Mouse (Mus musculus) lung, adult 2 months (tissue): Measurements from ENCODE around the gene Psip1.

Source experiments
- CTCF ChIP-seq: fragments of 200-500 bp; IDR thresholded peaks from 2 replicates; pipeline ENCODE4 v1.5.1; 2011; ENCODE audit warnings: mild to moderate bottlenecking, low read length, control low read depth; ENCODE audit not compliant: insufficient read depth
- POLR2A ChIP-seq: fragments of 200-500 bp; IDR thresholded peaks from 2 replicates; pipeline ENCODE4 v1.6.1; 2011; ENCODE audit warnings: low read depth, mild to moderate bottlenecking, control low read depth, low read length, borderline replicate concordance; ENCODE audit errors: extremely low read depth

DNA sequence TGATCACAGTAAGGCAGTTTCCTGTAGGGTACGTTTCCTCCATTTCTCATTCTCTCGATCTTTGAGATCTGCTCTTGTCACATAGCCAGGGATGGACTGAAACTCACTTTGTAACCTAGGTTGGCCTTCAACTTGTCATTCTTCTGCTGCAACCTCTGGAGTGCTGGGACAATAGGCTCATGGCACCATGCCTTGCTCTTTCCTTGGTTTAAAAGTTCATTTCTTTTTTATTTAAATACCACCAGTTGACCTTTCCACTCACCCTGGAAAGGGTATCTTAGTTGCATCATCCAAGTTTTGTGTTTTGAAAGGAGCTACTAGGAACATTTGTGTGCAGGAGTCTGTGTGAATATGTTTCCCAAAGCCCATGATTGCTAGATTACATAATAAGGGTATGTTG lies 32.9 kb upstream of the Psip1 start:
- TF ChIP-seq POLR2A (no peak), CTCF (no peak)
